Mouse (Mus musculus) neural tube, embryonic 13.5 days (tissue): ENCODE data around the gene Gpd2. TPM values are rescaled to one million over a fixed set of nuclear protein-coding genes. Genes with fewer than 3 reads are reported as not detected.

Experiments
- ATAC-seq: fragments of 200-750 bp; cut with Nextera tagmentation; 2 replicates; pipeline ENCODE4 v1.8.0; 2017; ENCODE audit warnings: low read depth, mild to moderate bottlenecking, moderate TSS enrichment, moderate library complexity
- H3K27ac ChIP-seq: fragments of 300-500 bp; sonication (generic); replicated peaks from 2 replicates; pipeline ENCODE4 v1.5.1; 2015; ENCODE audit warnings: moderate library complexity, mild to moderate bottlenecking, inconsistent platforms
- H3K27me3 ChIP-seq: fragments of 300-500 bp; sonication (generic); 2 replicates; pipeline ENCODE4 v1.6.1; 2015; ENCODE audit warnings: mild to moderate bottlenecking, inconsistent platforms
- H3K36me3 ChIP-seq: fragments of 300-500 bp; sonication (generic); 2 replicates; pipeline ENCODE4 v1.6.1; 2015; ENCODE audit warnings: mild to moderate bottlenecking, inconsistent platforms
- H3K4me1 ChIP-seq: fragments of 300-500 bp; sonication (generic); replicated peaks from 2 replicates; pipeline ENCODE4 v1.6.1; 2015; ENCODE audit warnings: inconsistent platforms
- H3K4me2 ChIP-seq: fragments of 300-500 bp; sonication (generic); 2 replicates; pipeline ENCODE4 v1.6.1; 2015; ENCODE audit warnings: inconsistent platforms, mild to moderate bottlenecking, moderate library complexity
- H3K4me3 ChIP-seq: fragments of 300-500 bp; sonication (generic); 2 replicates; pipeline ENCODE4 v1.5.1; 2015; ENCODE audit warnings: mild to moderate bottlenecking, inconsistent platforms
- H3K9ac ChIP-seq: fragments of 300-500 bp; sonication (generic); 2 replicates; pipeline ENCODE4 v1.6.1; 2015; ENCODE audit warnings: moderate library complexity, mild to moderate bottlenecking, inconsistent platforms
- H3K9me3 ChIP-seq: fragments of 300-500 bp; sonication (generic); 2 replicates; pipeline ENCODE4 v1.6.1; 2016; ENCODE audit warnings: inconsistent platforms
- WGBS: fragments of 180-500 bp; shearing (Covaris S2); methylation state at CpG from one replicate; pipeline ENCODE4 v1.1.7; 2015; 5-methylcytosine and 5-hydroxymethylcytosine counted together
- polyA plus RNA-seq: library from polyadenylated mRNA; unstranded; fragments of >200 nt; fragmentation: Nextera tagmentation; extraction: Ambion mirVana; gene quantifications from 2 replicates; pipeline ENCODE4 v1.2.1, GENCODE M21; 2015

Gpd2 gene
- polyA plus RNA-seq, 1 experiment from 2014 or later, result 16.2 TPM

DNA sequence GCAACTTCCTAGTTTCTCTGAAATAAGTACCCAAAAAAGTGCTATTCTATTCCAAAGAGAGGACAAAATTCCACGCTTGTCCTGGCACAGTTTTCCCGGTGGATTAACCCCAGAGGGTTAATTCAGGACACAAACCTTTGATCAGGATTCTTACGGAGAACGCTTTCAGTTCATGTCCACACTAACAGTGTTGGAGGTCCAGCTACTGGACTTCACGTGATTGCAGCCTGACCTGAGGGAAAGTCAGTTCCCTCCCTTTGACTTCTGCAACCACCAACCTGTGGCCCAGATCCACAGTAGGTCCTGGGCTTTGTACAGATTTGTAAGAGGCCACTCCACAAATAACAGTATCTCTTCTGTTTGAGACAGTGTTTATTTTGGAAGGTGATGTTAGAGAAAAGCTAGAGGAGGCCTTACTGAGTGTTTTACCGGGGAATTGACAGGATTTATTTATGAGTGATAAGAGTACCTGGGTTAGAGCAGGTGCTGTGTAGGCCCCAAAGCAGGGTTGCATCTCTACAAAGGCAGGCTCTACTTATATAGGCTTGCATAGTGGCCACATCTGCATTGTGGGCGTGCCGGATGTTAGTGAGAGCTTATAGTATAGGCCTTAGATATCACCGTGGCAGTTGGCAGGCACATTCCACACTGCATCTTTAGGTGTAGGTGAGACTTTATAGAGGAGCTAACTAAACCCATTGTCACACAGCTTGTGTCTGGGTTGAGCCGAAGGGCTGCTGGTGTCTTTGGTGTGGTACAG is 15.3 kb downstream of the Gpd2 start:
- no peak overlapping the region for H3K27ac ChIP-seq
- H3K36me3 ChIP-seq, result no peaks in the 10 kb centered on the region
- WGBS, result 84% methylated on average over 10 of the region's 10 CpGs
- peaks cover 5% of the 10 kb centered on the region; the same call in 1 of the 2 replicates for H3K4me1 ChIP-seq
- no peak for ATAC-seq
- no peak overlapping the region for H3K9ac ChIP-seq
- H3K4me2 ChIP-seq, result no peak overlapping the region
- no peaks in the 10 kb centered on the region for H3K9me3 ChIP-seq
- no peak overlapping the region for H3K4me3 ChIP-seq
- no peaks in the 10 kb centered on the region for H3K27me3 ChIP-seq

DNA sequence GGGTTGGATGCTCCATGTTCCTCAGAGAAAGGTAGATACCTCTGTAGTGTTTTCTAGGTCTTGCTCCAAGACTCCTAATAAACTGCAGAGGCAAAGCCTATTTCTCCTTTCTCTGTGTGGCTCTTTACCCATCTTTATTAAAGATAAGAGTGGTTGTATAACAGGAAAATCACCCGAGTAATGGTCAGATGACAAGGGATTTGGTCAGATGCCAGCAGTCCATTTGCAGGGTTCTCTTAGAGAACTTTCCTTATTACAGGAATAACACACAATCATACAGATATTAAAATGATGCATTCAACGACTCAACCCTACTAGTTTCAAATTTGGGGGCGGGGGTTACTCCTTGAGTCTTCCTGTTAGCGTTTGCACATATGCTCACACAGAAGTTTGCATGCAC is 16.8 kb downstream of the Gpd2 start:
- H3K27ac ChIP-seq, result no peak overlapping the region
- no peaks in the 10 kb centered on the region for H3K27me3 ChIP-seq
- H3K9me3 ChIP-seq, result no peaks in the 10 kb centered on the region
- H3K4me2 ChIP-seq, result no peak overlapping the region
- H3K9ac ChIP-seq, result no peak overlapping the region
- H3K4me3 ChIP-seq, result no peak overlapping the region
- 88% methylated on average over 4 of the region's 4 CpGs for WGBS
- no peak for ATAC-seq
- H3K4me1 ChIP-seq, result peaks cover 5% of the 10 kb centered on the region; the same call in 1 of the 2 replicates
- no peaks in the 10 kb centered on the region for H3K36me3 ChIP-seq

GRCm38 (mm10) chr2:57255153-57255670 is 17.8 kb downstream of the Gpd2 start:
- H3K4me2 ChIP-seq, result no peak overlapping the region
- 75% methylated on average over 11 of the region's 11 CpGs for WGBS
- H3K4me3 ChIP-seq, result no peak overlapping the region
- no peaks in the 10 kb centered on the region for H3K27me3 ChIP-seq
- ATAC-seq, result no peak
- H3K27ac ChIP-seq, result no peak overlapping the region
- peaks cover 5% of the 10 kb centered on the region; the same call in 1 of the 2 replicates for H3K4me1 ChIP-seq
- H3K36me3 ChIP-seq, result no peaks in the 10 kb centered on the region
- no peaks in the 10 kb centered on the region for H3K9me3 ChIP-seq
- H3K9ac ChIP-seq, result no peak overlapping the region

DNA sequence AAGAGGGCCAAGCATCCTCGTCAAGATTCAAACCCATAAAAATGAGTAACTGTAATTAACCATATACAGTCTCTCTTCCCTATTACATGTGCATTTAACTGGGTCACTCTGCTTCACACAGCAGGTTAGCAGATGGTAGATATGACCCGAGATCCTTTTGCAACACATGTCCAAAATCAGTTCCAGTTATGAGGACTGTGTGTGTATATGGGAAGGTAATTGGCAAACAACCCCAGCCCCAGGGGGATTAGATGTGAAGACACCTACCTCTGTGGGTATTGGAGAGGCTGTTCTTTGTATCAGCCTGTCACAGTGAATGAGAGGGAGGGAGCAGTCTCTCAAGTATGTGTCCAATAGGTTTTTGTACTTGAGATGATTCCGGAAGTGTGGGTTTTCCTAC is 18.4 kb downstream of the Gpd2 start:
- Histone ChIP-seq H3K4me2 (no peak overlapping the region), H3K4me1 (peaks cover 5% of the 10 kb centered on the region; the same call in 1 of the 2 replicates), H3K36me3 (no peaks in the 10 kb centered on the region), H3K9me3 (no peaks in the 10 kb centered on the region), H3K4me3 (no peak overlapping the region), H3K27me3 (no peaks in the 10 kb centered on the region), H3K9ac (no peak overlapping the region), H3K27ac (no peak overlapping the region)
- ATAC-seq, result no peak
- WGBS, result 60% methylated on average over 3 of the region's 3 CpGs

DNA sequence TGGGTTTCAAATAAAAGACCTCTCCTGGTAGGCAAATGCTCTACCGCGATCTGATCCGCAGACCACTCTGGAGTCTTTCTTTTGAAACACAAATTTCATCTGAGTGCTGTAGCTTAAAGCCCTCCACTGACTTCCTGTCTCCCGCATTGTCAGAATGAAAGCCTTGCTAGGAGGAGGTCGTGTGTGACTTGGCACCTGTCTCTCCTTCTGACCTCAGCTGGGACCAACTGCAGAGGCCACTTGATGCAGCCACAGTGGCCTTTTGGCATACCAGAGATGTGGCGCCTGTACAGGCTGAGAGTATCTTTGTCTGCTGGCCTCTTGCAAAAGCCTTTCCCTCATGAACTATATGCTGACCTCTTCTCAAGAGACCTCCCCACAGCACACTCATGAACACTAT is 19.0 kb downstream of the Gpd2 start:
- no peak overlapping the region for H3K9ac ChIP-seq
- H3K4me1 ChIP-seq, result peaks cover 5% of the 10 kb centered on the region; the same call in 1 of the 2 replicates
- H3K4me2 ChIP-seq, result no peak overlapping the region
- H3K27ac ChIP-seq, result no peak overlapping the region
- ATAC-seq, result no peak
- 29% methylated on average over 6 of the region's 6 CpGs for WGBS
- H3K36me3 ChIP-seq, result no peaks in the 10 kb centered on the region
- H3K9me3 ChIP-seq, result no peaks in the 10 kb centered on the region
- H3K4me3 ChIP-seq, result no peak overlapping the region
- no peaks in the 10 kb centered on the region for H3K27me3 ChIP-seq

- no peak overlapping the region for H3K27ac ChIP-seq
- ATAC-seq, result no peak
- H3K36me3 ChIP-seq, result no peaks in the 10 kb centered on the region
- 92% methylated on average over 8 of the region's 8 CpGs for WGBS
- H3K4me2 ChIP-seq, result no peak overlapping the region
- no peaks in the 10 kb centered on the region for H3K9me3 ChIP-seq
- H3K9ac ChIP-seq, result no peak overlapping the region
- H3K4me3 ChIP-seq, result no peak overlapping the region
- H3K4me1 ChIP-seq, result peaks cover 3% of the 10 kb centered on the region; the same call in 1 of the 2 replicates
- no peaks in the 10 kb centered on the region for H3K27me3 ChIP-seq
These were observed 24.0 kb downstream of the Gpd2 start for GRCm38 (mm10) chr2:57261286-57262077.

DNA sequence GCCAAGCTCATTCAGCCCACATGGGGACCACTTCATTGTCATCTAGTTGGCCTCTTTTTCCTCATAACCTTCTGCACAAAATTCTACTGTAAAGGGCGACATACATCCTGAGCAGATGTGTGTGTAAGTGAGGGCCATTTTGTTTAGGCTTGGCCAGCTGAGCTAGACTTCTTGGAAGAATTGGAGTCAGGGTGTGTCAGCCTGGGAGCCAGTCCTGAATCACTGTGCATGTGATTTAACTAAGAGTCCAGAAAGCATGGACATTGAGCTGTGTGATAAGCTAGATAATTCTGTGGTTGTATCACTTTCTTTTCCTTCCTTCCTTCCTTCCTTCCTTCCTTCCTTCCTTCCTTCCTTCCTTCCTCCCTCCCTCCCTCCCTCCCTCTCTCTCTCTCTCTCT is 26.0 kb downstream of the Gpd2 start:
- no peak overlapping the region for H3K4me3 ChIP-seq
- H3K36me3 ChIP-seq, result no peaks in the 10 kb centered on the region
- H3K27ac ChIP-seq, result no peak overlapping the region
- H3K9me3 ChIP-seq, result no peaks in the 10 kb centered on the region
- H3K4me1 ChIP-seq, result peaks cover 5% of the 10 kb centered on the region; the same call in 1 of the 2 replicates
- 94% methylated on average over 1 of the region's 1 CpGs for WGBS
- no peak overlapping the region for H3K9ac ChIP-seq
- no peak overlapping the region for H3K4me2 ChIP-seq
- no peak for ATAC-seq
- no peaks in the 10 kb centered on the region for H3K27me3 ChIP-seq

DNA sequence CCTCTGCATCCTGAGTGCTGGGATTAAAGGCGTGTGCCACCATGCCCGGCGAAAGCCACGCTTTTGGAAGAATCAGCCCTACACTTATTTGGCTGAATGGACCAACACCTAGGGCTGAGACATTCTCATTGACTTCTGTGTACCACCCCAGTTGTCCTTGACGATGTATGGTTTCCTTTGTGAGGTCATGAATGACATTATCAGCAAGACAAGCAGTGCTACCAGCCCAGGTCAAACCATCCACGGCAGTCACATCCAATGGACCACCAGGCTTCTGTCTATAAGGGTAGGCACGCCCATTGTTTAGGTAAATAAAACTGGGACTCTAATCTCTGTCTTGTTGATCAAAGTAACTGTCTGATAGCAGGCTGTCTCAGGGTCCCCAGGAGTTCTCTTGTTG is 27.5 kb downstream of the Gpd2 start:
- Histone ChIP-seq H3K9ac (no peak overlapping the region), H3K4me1 (peaks cover 5% of the 10 kb centered on the region; the same call in 1 of the 2 replicates), H3K27me3 (no peaks in the 10 kb centered on the region), H3K4me2 (no peak overlapping the region), H3K27ac (no peak overlapping the region), H3K36me3 (no peaks in the 10 kb centered on the region), H3K4me3 (no peak overlapping the region), H3K9me3 (no peaks in the 10 kb centered on the region)
- 88% methylated on average over 7 of the region's 7 CpGs for WGBS
- no peak for ATAC-seq

DNA sequence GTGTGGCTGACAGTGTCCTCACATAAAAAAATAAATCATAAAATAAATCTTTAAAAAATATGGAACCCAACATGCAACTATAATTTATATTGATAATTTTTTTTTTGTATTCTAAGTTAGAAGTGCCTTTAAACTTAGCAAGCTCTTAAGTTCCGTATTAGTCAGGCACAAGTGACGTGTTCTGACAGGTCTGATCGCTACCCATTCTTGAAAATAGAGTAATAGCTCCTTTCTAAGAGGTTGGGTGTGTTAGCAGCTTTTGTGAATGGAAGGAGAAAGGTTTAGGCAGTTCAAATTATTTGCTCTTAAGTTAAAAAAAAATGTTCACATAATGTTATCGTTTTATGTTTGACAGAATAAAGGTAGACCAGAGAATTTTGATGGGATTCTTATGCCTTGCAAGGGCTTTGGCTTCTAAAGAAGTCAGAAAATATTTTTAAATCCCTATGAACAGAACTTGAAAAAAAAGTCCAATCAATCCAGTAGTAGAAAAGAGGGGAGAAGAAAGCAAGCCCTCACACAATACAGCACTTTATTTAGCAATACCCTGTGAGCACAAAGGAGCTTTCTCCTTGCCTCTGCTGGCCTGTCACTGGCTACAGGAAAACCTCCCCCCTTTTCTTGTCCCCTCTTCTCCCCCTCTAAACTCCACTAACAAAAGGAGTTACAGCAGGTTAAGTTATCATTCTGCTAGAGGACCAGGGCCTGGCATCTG is 29.4 kb downstream of the Gpd2 start:
- no peak overlapping the region for H3K4me3 ChIP-seq
- no peak overlapping the region for H3K9ac ChIP-seq
- H3K36me3 ChIP-seq, result no peaks in the 10 kb centered on the region
- peaks cover 5% of the 10 kb centered on the region; the same call in 1 of the 2 replicates for H3K4me1 ChIP-seq
- 36% methylated on average over 4 of the region's 4 CpGs for WGBS
- peak overlapping the region; percentile 42; the same call in 1 of the 2 replicates for H3K27ac ChIP-seq
- no peak for ATAC-seq
- H3K9me3 ChIP-seq, result no peaks in the 10 kb centered on the region
- H3K27me3 ChIP-seq, result no peaks in the 10 kb centered on the region
- no peak overlapping the region for H3K4me2 ChIP-seq

DNA sequence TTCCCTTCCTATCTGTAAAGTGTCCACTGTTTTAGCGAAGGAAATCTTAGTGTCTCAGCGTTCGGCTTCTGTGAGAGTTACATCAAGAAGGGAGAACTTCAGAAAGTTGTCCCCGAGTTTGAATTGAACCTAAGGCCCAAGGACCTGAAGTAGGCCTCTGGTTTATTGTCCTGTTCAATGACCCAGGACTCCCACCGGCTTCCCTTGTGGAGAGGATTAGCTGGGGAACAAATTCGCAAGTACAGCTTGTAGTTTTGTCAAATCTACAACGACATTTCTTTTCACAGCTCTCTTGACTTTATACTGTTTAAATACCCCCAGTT is 29.9 kb downstream of the Gpd2 start:
- no peak overlapping the region for H3K4me3 ChIP-seq
- H3K27ac ChIP-seq, result peak overlapping the region; percentile 42; the same call in 1 of the 2 replicates
- H3K9ac ChIP-seq, result no peak overlapping the region
- H3K4me2 ChIP-seq, result no peak overlapping the region
- H3K36me3 ChIP-seq, result no peaks in the 10 kb centered on the region
- H3K4me1 ChIP-seq, result peaks cover 5% of the 10 kb centered on the region; the same call in 1 of the 2 replicates
- H3K27me3 ChIP-seq, result no peaks in the 10 kb centered on the region
- 6% methylated on average over 7 of the region's 7 CpGs for WGBS
- no peak for ATAC-seq
- H3K9me3 ChIP-seq, result no peaks in the 10 kb centered on the region

DNA sequence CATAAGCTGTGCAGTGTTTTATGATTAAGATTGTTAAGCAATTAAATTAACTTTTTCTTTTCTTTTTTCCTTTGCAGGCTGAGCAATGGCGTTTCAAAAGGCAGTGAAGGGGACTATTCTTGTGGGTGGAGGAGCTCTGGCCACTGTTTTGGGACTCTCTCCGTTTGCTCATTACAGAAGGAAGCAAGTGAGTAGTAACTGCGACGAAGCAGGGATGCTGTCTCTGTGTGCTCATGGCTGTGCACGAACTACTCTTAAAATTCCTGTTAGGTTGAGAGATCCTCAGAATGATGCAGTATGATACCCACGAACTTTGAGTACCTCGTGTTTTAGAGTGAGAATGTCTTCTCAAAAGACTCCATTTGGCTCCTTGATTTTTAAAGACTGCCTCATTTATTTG is 30.5 kb downstream of the Gpd2 start:
- Histone ChIP-seq H3K4me2 (no peak overlapping the region), H3K9me3 (no peaks in the 10 kb centered on the region), H3K4me1 (peaks cover 5% of the 10 kb centered on the region; the same call in 1 of the 2 replicates), H3K27me3 (no peaks in the 10 kb centered on the region), H3K36me3 (no peaks in the 10 kb centered on the region), H3K27ac (no peak overlapping the region), H3K4me3 (no peak overlapping the region), H3K9ac (no peak overlapping the region)
- WGBS, result 31% methylated on average over 7 of the region's 7 CpGs
- ATAC-seq, result no peak

DNA sequence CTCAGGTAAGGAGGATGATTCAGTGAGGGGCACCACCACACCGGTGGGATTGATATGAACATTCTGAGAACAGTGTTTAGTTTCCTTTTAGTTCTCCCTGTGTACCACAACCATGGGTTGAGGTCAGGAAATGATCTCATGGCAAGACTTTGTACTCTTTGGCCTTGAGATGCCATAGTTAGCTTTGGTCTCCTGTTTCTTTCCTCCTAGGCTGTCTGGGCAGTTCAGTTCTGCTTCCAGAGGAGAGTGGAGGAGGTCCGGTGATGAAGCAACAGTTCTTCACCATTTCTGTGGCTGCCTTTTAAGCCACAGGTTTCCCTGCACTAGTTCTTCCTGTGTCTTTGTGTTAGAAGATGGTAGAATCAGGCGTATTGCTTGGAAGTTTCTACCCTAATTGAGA is 31.4 kb downstream of the Gpd2 start:
- Histone ChIP-seq H3K9ac (no peak overlapping the region), H3K27me3 (no peaks in the 10 kb centered on the region), H3K4me1 (peaks cover 5% of the 10 kb centered on the region; the same call in 1 of the 2 replicates), H3K4me3 (no peak overlapping the region), H3K36me3 (no peaks in the 10 kb centered on the region), H3K9me3 (no peaks in the 10 kb centered on the region), H3K4me2 (no peak overlapping the region), H3K27ac (no peak overlapping the region)
- 89% methylated on average over 3 of the region's 3 CpGs for WGBS
- no peak for ATAC-seq
